Mouse (Mus musculus) stomach, postnatal 0 days (tissue): ENCODE results near the gene Ypel5.

Experiments
- CTCF ChIP-seq: IDR thresholded peaks from 2 replicates; pipeline ENCODE4 v1.5.1; 2016; ENCODE audit warnings: antibody characterized with exemption, low read depth, mild to moderate bottlenecking, moderate library complexity
- EP300 ChIP-seq: optimal IDR thresholded peaks from 2 replicates; pipeline ENCODE3; 2016; ENCODE audit warnings: antibody characterized with exemption

- TF ChIP-seq CTCF (peak; percentile 89), EP300 (no peak)
Measured at GRCm38 (mm10) chr17:72797867-72798266, 38.4 kb upstream of the Ypel5 start.
